Mouse (Mus musculus): Measurements from ENCODE around the gene Aqr. TPM values are rescaled to one million over a fixed set of nuclear protein-coding genes. Genes with fewer than 3 reads are reported as not detected.
A peak's percentile ranks its signal among the peaks of the same experiment; 100 is the strongest.

The Aqr gene
- polyA plus RNA-seq, 1 experiment from 2014 or later, result 44.9 TPM

GRCm38 (mm10) chr2:114146864-114147458, 39.9 kb downstream of the Aqr start:
- H3K27me3 ChIP-seq (replicated peaks; ENCODE audit: control insufficient read depth, insufficient read depth, low read length), result no peaks in the 10 kb centered on the region
- no peaks in the 10 kb centered on the region for H3K9me3 ChIP-seq (ENCODE audit: control insufficient read depth, low read length)
- no peak overlapping the region for H3K9ac ChIP-seq (ENCODE audit: low read depth, low read length)
- H3K4me1 ChIP-seq (ENCODE audit: control insufficient read depth, insufficient read depth, low read length), result no peaks in the 10 kb centered on the region
- no peak for DNase-seq (ENCODE audit: low spot score)
- WGBS, result 85% methylated on average over 15 of the region's 15 CpGs
- peaks cover 74% of the 10 kb centered on the region for H3K36me3 ChIP-seq (ENCODE audit: control insufficient read depth, insufficient read depth, low read length)
- H3K27ac ChIP-seq (replicated peaks; ENCODE audit: low read depth, low read length), result no peak overlapping the region
- H3K4me3 ChIP-seq (ENCODE audit: low read depth, low read length), result no peak overlapping the region
- H3K4me2 ChIP-seq (ENCODE audit: low read depth, low read length), result no peak overlapping the region
- no peak for ATAC-seq (ENCODE audit: low read depth)

DNA sequence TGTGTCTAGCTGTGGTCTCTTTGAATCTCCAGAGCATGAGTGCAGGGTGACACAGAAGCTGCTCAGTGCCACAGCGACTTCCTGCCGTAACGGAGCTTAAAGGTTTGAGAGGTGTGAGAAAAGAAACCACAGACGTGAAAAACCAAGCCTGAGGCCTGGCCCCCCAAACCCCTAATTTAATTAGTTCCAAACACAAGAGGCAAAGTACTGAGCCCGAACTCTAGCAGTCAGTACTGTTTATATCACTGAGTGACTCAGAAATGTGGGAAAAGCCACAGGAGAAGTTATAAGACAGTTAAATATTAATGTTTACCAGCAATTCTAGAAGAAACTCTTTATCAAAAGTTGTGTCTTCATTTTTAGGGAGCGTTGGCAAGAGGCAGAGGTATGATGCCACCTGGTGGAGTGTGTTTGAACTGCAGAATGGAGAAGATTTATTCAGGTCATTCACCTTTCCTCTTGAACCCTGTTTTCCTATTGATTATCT, 41.5 kb downstream of the Aqr start:
- no peaks in the 10 kb centered on the region for H3K4me1 ChIP-seq (ENCODE audit: control insufficient read depth, insufficient read depth, low read length)
- H3K27me3 ChIP-seq (replicated peaks; ENCODE audit: control insufficient read depth, insufficient read depth, low read length), result no peaks in the 10 kb centered on the region
- no peaks in the 10 kb centered on the region for H3K9me3 ChIP-seq (ENCODE audit: control insufficient read depth, low read length)
- DNase-seq (ENCODE audit: low spot score), result no peak
- no peak overlapping the region for H3K4me2 ChIP-seq (ENCODE audit: low read depth, low read length)
- H3K36me3 ChIP-seq (ENCODE audit: control insufficient read depth, insufficient read depth, low read length), result peaks cover 85% of the 10 kb centered on the region
- no peak overlapping the region for H3K9ac ChIP-seq (ENCODE audit: low read depth, low read length)
- ATAC-seq (ENCODE audit: low read depth), result no peak
- H3K4me3 ChIP-seq (ENCODE audit: low read depth, low read length), result no peak overlapping the region
- no peak overlapping the region for H3K27ac ChIP-seq (replicated peaks; ENCODE audit: low read depth, low read length)
- 69% methylated on average over 6 of the region's 6 CpGs for WGBS

GRCm38 (mm10) chr2:114144915-114145314, 41.9 kb downstream of the Aqr start:
- H3K4me3 ChIP-seq (ENCODE audit: low read depth, low read length), result no peak overlapping the region
- H3K9ac ChIP-seq (ENCODE audit: low read depth, low read length), result no peak overlapping the region
- WGBS, result 87% methylated on average over 5 of the region's 5 CpGs
- H3K27ac ChIP-seq (replicated peaks; ENCODE audit: low read depth, low read length), result no peak overlapping the region
- H3K36me3 ChIP-seq (ENCODE audit: control insufficient read depth, insufficient read depth, low read length), result peaks cover 85% of the 10 kb centered on the region
- H3K9me3 ChIP-seq (ENCODE audit: control insufficient read depth, low read length), result no peaks in the 10 kb centered on the region
- DNase-seq (ENCODE audit: low spot score) (no peak), ATAC-seq (ENCODE audit: low read depth) (no peak)
- H3K27me3 ChIP-seq (replicated peaks; ENCODE audit: control insufficient read depth, insufficient read depth, low read length), result no peaks in the 10 kb centered on the region
- H3K4me1 ChIP-seq (ENCODE audit: control insufficient read depth, insufficient read depth, low read length), result no peaks in the 10 kb centered on the region
- no peak overlapping the region for H3K4me2 ChIP-seq (ENCODE audit: low read depth, low read length)

- Histone ChIP-seq H3K9ac (ENCODE audit: low read depth, low read length) (no peak overlapping the region), H3K27ac (replicated peaks; ENCODE audit: low read depth, low read length) (no peak overlapping the region), H3K4me3 (ENCODE audit: low read depth, low read length) (no peak overlapping the region), H3K36me3 (ENCODE audit: control insufficient read depth, insufficient read depth, low read length) (peaks cover 86% of the 10 kb centered on the region), H3K27me3 (replicated peaks; ENCODE audit: control insufficient read depth, insufficient read depth, low read length) (no peaks in the 10 kb centered on the region), H3K4me2 (ENCODE audit: low read depth, low read length) (no peak overlapping the region), H3K9me3 (ENCODE audit: control insufficient read depth, low read length) (no peaks in the 10 kb centered on the region), H3K4me1 (ENCODE audit: control insufficient read depth, insufficient read depth, low read length) (no peaks in the 10 kb centered on the region)
- 91% methylated on average over 6 of the region's 6 CpGs for WGBS
- peak; percentile 26 for DNase-seq (ENCODE audit: low spot score)
- no peak for ATAC-seq (ENCODE audit: low read depth)
Measured at GRCm38 (mm10) chr2:114143842-114144241, 43.0 kb downstream of the Aqr start.

GRCm38 (mm10) chr2:114136755-114137154, 50.1 kb downstream of the Aqr start:
- Histone ChIP-seq H3K4me2 (ENCODE audit: low read depth, low read length) (no peak overlapping the region), H3K9me3 (ENCODE audit: control insufficient read depth, low read length) (no peaks in the 10 kb centered on the region), H3K9ac (ENCODE audit: low read depth, low read length) (no peak overlapping the region), H3K4me3 (ENCODE audit: low read depth, low read length) (no peak overlapping the region), H3K27ac (replicated peaks; ENCODE audit: low read depth, low read length) (no peak overlapping the region), H3K27me3 (replicated peaks; ENCODE audit: control insufficient read depth, insufficient read depth, low read length) (no peaks in the 10 kb centered on the region), H3K4me1 (ENCODE audit: control insufficient read depth, insufficient read depth, low read length) (no peaks in the 10 kb centered on the region), H3K36me3 (ENCODE audit: control insufficient read depth, insufficient read depth, low read length) (peaks cover 86% of the 10 kb centered on the region)
- WGBS, result 86% methylated on average over 9 of the region's 9 CpGs
- DNase-seq (ENCODE audit: low spot score), result no peak
- ATAC-seq (ENCODE audit: low read depth), result no peak

DNA sequence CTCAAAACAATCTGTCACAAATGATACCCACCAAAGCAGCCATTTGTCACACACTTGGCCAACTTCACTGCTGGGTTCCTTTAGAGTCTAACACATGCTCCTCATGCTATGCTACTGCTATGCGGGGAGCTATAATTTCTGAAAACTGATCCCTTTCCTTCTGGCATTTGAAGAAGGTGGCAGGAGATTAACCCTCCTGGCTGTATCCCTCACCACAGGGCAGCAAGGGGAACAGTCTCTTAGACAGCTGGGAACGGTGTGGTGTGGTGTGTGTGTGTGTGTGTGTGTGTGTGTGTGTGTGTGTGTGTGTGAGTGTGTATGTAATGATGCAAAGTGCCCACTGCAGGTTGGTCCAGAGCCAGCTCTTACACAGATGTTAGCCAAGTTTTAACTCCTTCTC, 51.0 kb downstream of the Aqr start:
- Histone ChIP-seq H3K27ac (replicated peaks; ENCODE audit: low read depth, low read length) (no peak overlapping the region), H3K27me3 (replicated peaks; ENCODE audit: control insufficient read depth, insufficient read depth, low read length) (no peaks in the 10 kb centered on the region), H3K36me3 (ENCODE audit: control insufficient read depth, insufficient read depth, low read length) (peaks cover 84% of the 10 kb centered on the region), H3K4me1 (ENCODE audit: control insufficient read depth, insufficient read depth, low read length) (no peaks in the 10 kb centered on the region), H3K9ac (ENCODE audit: low read depth, low read length) (no peak overlapping the region), H3K4me3 (ENCODE audit: low read depth, low read length) (no peak overlapping the region), H3K4me2 (ENCODE audit: low read depth, low read length) (no peak overlapping the region), H3K9me3 (ENCODE audit: control insufficient read depth, low read length) (no peaks in the 10 kb centered on the region)
- WGBS, result 63% methylated on average over 2 of the region's 2 CpGs
- ATAC-seq (ENCODE audit: low read depth) (peak; percentile 65; the same call in 1 of the 2 replicates), DNase-seq (ENCODE audit: low spot score) (peak; percentile 36)

DNA sequence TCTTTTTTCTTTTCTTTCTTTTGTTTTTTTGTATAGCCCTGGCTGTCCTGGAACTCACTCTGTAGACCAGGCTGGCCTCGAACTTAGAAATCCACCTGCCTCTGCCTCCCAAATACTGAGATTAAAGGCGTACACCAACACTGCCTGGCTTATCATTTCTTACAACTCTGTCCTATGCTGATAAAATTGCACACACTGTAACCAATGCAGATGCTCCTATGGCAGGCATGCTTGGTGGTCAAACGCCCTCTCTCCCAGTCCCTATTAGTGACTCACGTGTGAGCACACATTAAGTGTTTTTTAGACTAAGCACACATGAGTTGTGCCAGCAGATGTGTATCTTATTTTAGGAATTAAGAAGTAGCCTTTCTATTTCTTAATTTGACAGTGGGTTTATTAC, 53.5 kb downstream of the Aqr start:
- Histone ChIP-seq H3K4me3 (ENCODE audit: low read depth, low read length) (no peak overlapping the region), H3K27ac (replicated peaks; ENCODE audit: low read depth, low read length) (no peak overlapping the region)
- 95% methylated on average over 4 of the region's 4 CpGs for WGBS

GRCm38 (mm10) chr2:114130657-114131056, 56.2 kb downstream of the Aqr start:
- ATAC-seq (ENCODE audit: low read depth), result no peak
- H3K4me2 ChIP-seq (ENCODE audit: low read depth, low read length), result no peak overlapping the region
- no peaks in the 10 kb centered on the region for H3K27me3 ChIP-seq (replicated peaks; ENCODE audit: control insufficient read depth, insufficient read depth, low read length)
- no peaks in the 10 kb centered on the region for H3K4me1 ChIP-seq (ENCODE audit: control insufficient read depth, insufficient read depth, low read length)
- peak; percentile 41 for DNase-seq (ENCODE audit: low spot score)
- H3K9me3 ChIP-seq (ENCODE audit: control insufficient read depth, low read length), result no peaks in the 10 kb centered on the region
- H3K9ac ChIP-seq (ENCODE audit: low read depth, low read length), result no peak overlapping the region
- H3K36me3 ChIP-seq (ENCODE audit: control insufficient read depth, insufficient read depth, low read length), result peaks cover 86% of the 10 kb centered on the region
- WGBS, result 92% methylated on average over 13 of the region's 13 CpGs
- no peak overlapping the region for H3K4me3 ChIP-seq (ENCODE audit: low read depth, low read length)
- no peak overlapping the region for H3K27ac ChIP-seq (replicated peaks; ENCODE audit: low read depth, low read length)

More for the DNA sequence above, 53.5 kb downstream of the Aqr start:
- Histone ChIP-seq H3K9ac (ENCODE audit: low read depth, low read length) (no peak overlapping the region), H3K36me3 (ENCODE audit: control insufficient read depth, insufficient read depth, low read length) (peaks cover 86% of the 10 kb centered on the region), H3K4me2 (ENCODE audit: low read depth, low read length) (no peak overlapping the region), H3K9me3 (ENCODE audit: control insufficient read depth, low read length) (no peaks in the 10 kb centered on the region), H3K27me3 (replicated peaks; ENCODE audit: control insufficient read depth, insufficient read depth, low read length) (no peaks in the 10 kb centered on the region), H3K4me1 (ENCODE audit: control insufficient read depth, insufficient read depth, low read length) (no peaks in the 10 kb centered on the region)
- no peak for DNase-seq (ENCODE audit: low spot score)
- no peak for ATAC-seq (ENCODE audit: low read depth)

DNA sequence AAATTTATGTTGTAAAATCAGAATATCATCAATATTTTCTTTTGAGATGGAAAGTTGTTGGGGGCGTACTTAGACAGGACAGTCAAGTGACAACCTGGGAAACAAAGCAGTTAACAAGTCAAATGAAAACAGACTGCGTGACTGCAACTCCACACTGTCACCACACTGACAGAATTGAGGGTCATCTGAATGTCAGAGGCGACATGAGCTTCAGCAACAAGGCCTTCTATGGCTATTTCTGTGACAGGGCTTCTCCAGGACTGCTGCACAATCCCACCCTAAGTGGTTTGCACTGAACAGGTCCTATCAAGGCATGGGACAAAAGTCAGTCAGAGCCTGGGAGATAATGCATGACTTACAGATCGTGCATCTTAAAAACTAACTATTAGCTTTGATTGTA, 63.5 kb downstream of the Aqr start:
- no peak for DNase-seq (ENCODE audit: low spot score)
- no peak overlapping the region for H3K4me3 ChIP-seq (ENCODE audit: low read depth, low read length)
- H3K9ac ChIP-seq (ENCODE audit: low read depth, low read length), result no peak overlapping the region
- H3K36me3 ChIP-seq (ENCODE audit: control insufficient read depth, insufficient read depth, low read length), result peaks cover 81% of the 10 kb centered on the region
- no peaks in the 10 kb centered on the region for H3K9me3 ChIP-seq (ENCODE audit: control insufficient read depth, low read length)
- no peak for ATAC-seq (ENCODE audit: low read depth)
- no peak overlapping the region for H3K27ac ChIP-seq (replicated peaks; ENCODE audit: low read depth, low read length)
- H3K4me1 ChIP-seq (ENCODE audit: control insufficient read depth, insufficient read depth, low read length), result no peaks in the 10 kb centered on the region
- no peak overlapping the region for H3K4me2 ChIP-seq (ENCODE audit: low read depth, low read length)
- no peaks in the 10 kb centered on the region for H3K27me3 ChIP-seq (replicated peaks; ENCODE audit: control insufficient read depth, insufficient read depth, low read length)
- 91% methylated on average over 4 of the region's 4 CpGs for WGBS

Data from embryonic facial prominence, embryonic 14.5 days (tissue).